ENCODE assay signal across 8 mouse cellular contexts in the genomic region with DNA sequence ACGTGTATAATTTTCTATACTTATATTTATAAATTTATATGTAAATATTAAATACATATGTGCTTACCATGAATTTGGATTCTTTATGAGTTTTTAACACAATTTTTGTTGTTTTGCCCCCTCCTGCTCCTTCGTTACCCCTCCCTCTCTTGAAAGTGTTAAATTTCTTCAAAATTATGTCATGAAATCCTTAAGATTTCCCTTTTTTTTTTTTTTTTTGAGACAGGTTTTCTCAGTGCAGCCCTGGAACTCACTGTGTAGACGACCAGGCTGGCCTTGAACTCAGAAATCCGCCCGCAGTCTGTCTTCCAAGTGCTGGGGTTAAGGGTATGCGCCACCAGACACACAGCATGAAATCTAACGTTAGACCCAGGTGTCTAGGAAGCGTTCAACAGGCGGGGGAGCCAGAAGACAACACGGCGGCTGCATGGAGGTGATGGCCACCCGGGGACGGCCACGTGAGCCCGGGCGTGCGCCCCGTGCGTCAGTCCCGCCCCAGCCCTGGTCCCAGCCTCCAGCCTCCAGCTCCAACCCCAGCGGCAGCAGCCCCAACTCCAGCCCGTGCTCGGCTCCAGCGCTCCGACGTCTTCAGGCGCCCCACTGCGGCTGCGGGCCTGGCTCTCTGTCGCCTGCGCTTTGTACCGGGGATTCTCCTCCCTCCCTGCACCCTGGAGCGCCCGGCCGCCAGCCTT. TPM values are rescaled to one million over a fixed set of nuclear protein-coding genes. Genes with fewer than 3 reads are reported as not detected.
DNase-seq lines count a peak whose midpoint lies in the region; ATAC-seq and TF ChIP-seq lines count a peak whose summit lies in the region.

Eef2k (plus strand) TSS at position 487 of the 692 bp plus-strand sequence.

- TF ChIP-seq CTCF in E14TG2a.4 (conservative IDR thresholded peaks at IDR 0.05; ENCODE audit: low read length) = no peak
- TF ChIP-seq CTCF in kidney, postnatal 0 days (IDR thresholded peaks at IDR 0.05; ENCODE audit: low read depth) = peak; percentile 41

- H3K27me3 ChIP-seq in E14TG2a.4 (ENCODE audit: insufficient read depth, low read length) = peaks cover 85% of the 10 kb centered on the region
- H3K27me3 ChIP-seq in heart, embryonic 12.5 days (replicated peaks) = peaks cover 4% of the 10 kb centered on the region; the same call in 1 of the 2 replicates
- no peaks in the 10 kb centered on the region for H3K27me3 ChIP-seq in kidney, postnatal 0 days (ENCODE audit: insufficient read depth, low read length)
- no peaks in the 10 kb centered on the region for H3K27me3 ChIP-seq in liver, embryonic 12.5 days (replicated peaks)

- H3K9ac ChIP-seq in heart, embryonic 12.5 days = peak within 1 kb of the TSS; percentile 89
- peak within 1 kb of the TSS; percentile 79 for H3K9ac ChIP-seq in kidney, postnatal 0 days (ENCODE audit: low read depth, low read length)
- peak within 1 kb of the TSS; percentile 93 for H3K9ac ChIP-seq in liver, embryonic 12.5 days

- peak; percentile 87 for ATAC-seq in erythroid progenitor cell, adult 5-6 weeks (replicated peaks; ENCODE audit: low FRiP score, poor library complexity, severe bottlenecking)
- ATAC-seq in heart, embryonic 12.5 days (ENCODE audit: insufficient number of reproducible peaks, low FRiP score) = peak; percentile 95
- peak; percentile 92 for ATAC-seq in kidney, postnatal 0 days (replicated peaks; ENCODE audit: low FRiP score, low read depth)
- peak; percentile 93 for ATAC-seq in liver, embryonic 12.5 days

- H3K9me3 ChIP-seq in E14TG2a.4 (ENCODE audit: low read length) = no peaks in the 10 kb centered on the region
- H3K9me3 ChIP-seq in heart, embryonic 12.5 days (replicated peaks) = no peaks in the 10 kb centered on the region
- H3K9me3 ChIP-seq in kidney, postnatal 0 days (replicated peaks; ENCODE audit: low read length) = no peaks in the 10 kb centered on the region
- H3K9me3 ChIP-seq in liver, embryonic 12.5 days (replicated peaks) = no peaks in the 10 kb centered on the region

- peak within 1 kb of the TSS; percentile 14 for H3K27ac ChIP-seq in brown adipose tissue, adult 24 weeks (replicated peaks; ENCODE audit: low read depth, low read length)
- peak within 1 kb of the TSS; percentile 88 for H3K27ac ChIP-seq in heart, embryonic 12.5 days (ENCODE audit: poor library complexity, severe bottlenecking)
- H3K27ac ChIP-seq in kidney, postnatal 0 days = peak within 1 kb of the TSS; percentile 93
- H3K27ac ChIP-seq in liver, embryonic 12.5 days = peak within 1 kb of the TSS; percentile 97

- H3K4me1 ChIP-seq in E14TG2a.4 (replicated peaks; ENCODE audit: low read depth, low read length) = peaks cover 44% of the 10 kb centered on the region
- peaks cover 6% of the 10 kb centered on the region; the same call in 1 of the 2 replicates for H3K4me1 ChIP-seq in brown adipose tissue, adult 24 weeks (ENCODE audit: control insufficient read depth, insufficient read depth, insufficient read length, low read length)
- H3K4me1 ChIP-seq in heart, embryonic 12.5 days (replicated peaks) = peaks cover 18% of the 10 kb centered on the region
- peaks cover 11% of the 10 kb centered on the region; the same call in 1 of the 2 replicates for H3K4me1 ChIP-seq in kidney, postnatal 0 days (replicated peaks; ENCODE audit: insufficient read depth, low read length)
- H3K4me1 ChIP-seq in liver, embryonic 12.5 days = peaks cover 57% of the 10 kb centered on the region

- 0 out of 2 replicates have a peak, but pooled peaks cover 9% of the 10 kb centered on the region for H3K36me3 ChIP-seq in E14TG2a.4 (ENCODE audit: insufficient read depth, low read length)
- H3K36me3 ChIP-seq in heart, embryonic 12.5 days = no peaks in the 10 kb centered on the region
- no peaks in the 10 kb centered on the region for H3K36me3 ChIP-seq in kidney, postnatal 0 days (ENCODE audit: insufficient read depth, low read length)
- peaks cover 29% of the 10 kb centered on the region for H3K36me3 ChIP-seq in liver, embryonic 12.5 days

- peak within 1 kb of the TSS; percentile 87 for H3K4me3 ChIP-seq in E14TG2a.4 (replicated peaks; ENCODE audit: low read length)
- H3K4me3 ChIP-seq in brown adipose tissue, adult 24 weeks (ENCODE audit: insufficient read depth, low read depth, low read length) = peak within 1 kb of the TSS; percentile 73
- peak within 1 kb of the TSS; percentile 80 for H3K4me3 ChIP-seq in heart, embryonic 12.5 days
- peak within 1 kb of the TSS; percentile 64 for H3K4me3 ChIP-seq in kidney, postnatal 0 days (replicated peaks; ENCODE audit: low read depth, low read length)
- H3K4me3 ChIP-seq in liver, embryonic 12.5 days = peak within 1 kb of the TSS; percentile 94

- WGBS in heart, embryonic 12.5 days = 4% methylated on average over 29 of the region's 35 CpGs
- 4% methylated on average over 35 of the region's 35 CpGs for WGBS in kidney, postnatal 0 days
- WGBS in liver, embryonic 12.5 days (ENCODE audit: insufficient replicate concordance) = 3% methylated on average over 33 of the region's 35 CpGs

- DNase-seq in kidney, postnatal 0 days (ENCODE audit: low spot score) = peak; percentile 91
- peak; percentile 87 for DNase-seq in naive thymus-derived CD4-positive, alpha-beta T cell, adult 2 months (ENCODE audit: low read depth)
- DNase-seq in telencephalon, adult 2 months (ENCODE audit: low read depth, low spot score) = peak; percentile 78

- H3K4me2 ChIP-seq in heart, embryonic 12.5 days = peak within 1 kb of the TSS; percentile 83
- H3K4me2 ChIP-seq in kidney, postnatal 0 days (ENCODE audit: low read length) = peak within 1 kb of the TSS; percentile 93
- H3K4me2 ChIP-seq in liver, embryonic 12.5 days = peak within 1 kb of the TSS; percentile 89

RNA-seq across cellular contexts. Expression of gene Eef2k, which starts in this region (rescaled TPM):
- 3.5 and 5.0 TPM in 2 replicates for polyA plus RNA-seq in brown adipose tissue, adult 24 weeks (2012; ENCODE audit: insufficient read depth, insufficient read length, missing spikeins)
- total RNA-seq in erythroid progenitor cell, adult 5-6 weeks (2015; ENCODE audit: low replicate concordance) = 35.6 and 62.3 TPM in 2 replicates
- 80.2 and 225 TPM in 2 replicates for total RNA-seq in erythroid progenitor cell, adult 5-6 weeks (2017; ENCODE audit: low replicate concordance)
- 14.9 and 17.1 TPM in 2 replicates for polyA plus RNA-seq in heart, embryonic 12.5 days (2016; fragmentation: Nextera tagmentation; extraction: Ambion mirVana)
- polyA plus RNA-seq in kidney, postnatal 0 days (2015; fragmentation: Nextera tagmentation; extraction: Ambion mirVana) = 13.8 and 14.9 TPM in 2 replicates
- polyA plus RNA-seq in liver, embryonic 12.5 days (2016; fragmentation: Nextera tagmentation; extraction: Ambion mirVana) = 44.3 and 45.0 TPM in 2 replicates

Comparison
In these comparisons a context has a peak if more than half of its experiments do, and no peak if none do; other contexts are left out.
1. Peak in every context shown above with its lines: DNase-seq, ATAC-seq, H3K4me3 ChIP-seq and H3K27ac ChIP-seq.
2. H3K27ac ChIP-seq: peak in every context shown above with its lines; median percentile 97 in liver, embryonic 12.5 days; 93 in kidney, postnatal 0 days; 88 in heart, embryonic 12.5 days; 14 in brown adipose tissue, adult 24 weeks.